Mouse (Mus musculus) myocyte (in vitro differentiated cells): Measurements from ENCODE around the gene Sptbn1. TPM values are rescaled to one million over a fixed set of nuclear protein-coding genes. Genes with fewer than 3 reads are reported as not detected.
"Not testable (repeated sequence)": the region's sequence is repeated elsewhere in the genome, so short reads cannot be mapped to it uniquely, and the experiment has no call there.

Source experiments
- H3K27me3 ChIP-seq: one replicate; pipeline ENCODE4 v1.6.1; 2011; ENCODE audit not compliant: control insufficient read depth, insufficient read depth, insufficient read length
- H3K36me3 ChIP-seq: one replicate; pipeline ENCODE4 v1.6.1; 2011; ENCODE audit not compliant: control insufficient read depth, insufficient read depth
- H3K4me2 ChIP-seq: one replicate; pipeline ENCODE4 v1.6.1; 2011; ENCODE audit warnings: low read depth, control low read depth
- H3K4me3 ChIP-seq: one replicate; pipeline ENCODE4 v1.5.1; 2011; ENCODE audit warnings: mild to moderate bottlenecking, control low read depth, moderate library complexity
- H3K79me2 ChIP-seq: one replicate; pipeline ENCODE4 v1.6.1; 2011; ENCODE audit not compliant: control insufficient read depth, insufficient read depth
- H3ac ChIP-seq: one replicate; pipeline ENCODE4 v1.6.1; 2011; ENCODE audit not compliant: control insufficient read depth, insufficient read length
- CEBPB ChIP-seq: IDR thresholded peaks from 2 replicates; pipeline ENCODE4 v1.6.1; 2011; ENCODE audit warnings: mild to moderate bottlenecking, moderate library complexity; ENCODE audit not compliant: poor library complexity, insufficient read depth, severe bottlenecking
- E2F4 ChIP-seq: IDR thresholded peaks from one replicate; pipeline ENCODE4 v1.6.1; 2011; ENCODE audit warnings: mild to moderate bottlenecking, control low read depth, moderate library complexity; ENCODE audit not compliant: insufficient read depth
- MAX ChIP-seq: IDR thresholded peaks from one replicate; pipeline ENCODE4 v1.6.1; 2011; ENCODE audit warnings: low read depth, mild to moderate bottlenecking, control low read depth
- MYOD1 ChIP-seq, 3 experiments: IDR thresholded peaks; one replicate each; pipeline ENCODE4 v1.6.1; 2011; ENCODE audit warnings: control low read depth in 2 of 3, low read depth in 2 of 3, mild to moderate bottlenecking in 2 of 3, moderate library complexity in 1 of 3; ENCODE audit not compliant: insufficient read length in 2 of 3, control insufficient read depth in 1 of 3
- MYOG ChIP-seq, 3 experiments: IDR thresholded peaks; one replicate each; pipeline ENCODE4 v1.6.1; 2011; ENCODE audit warnings: control low read depth in 2 of 3, low read depth in 2 of 3, mild to moderate bottlenecking in 2 of 3; ENCODE audit not compliant: insufficient read length in 2 of 3, control insufficient read depth in 1 of 3, insufficient read depth in 1 of 3
- POLR2A ChIP-seq: IDR thresholded peaks from one replicate; pipeline ENCODE4 v1.6.1; 2011; ENCODE audit warnings: low read depth, mild to moderate bottlenecking, control low read depth, moderate library complexity; ENCODE audit not compliant: insufficient read length
- POLR2AphosphoS2 ChIP-seq: IDR thresholded peaks from one replicate; pipeline ENCODE4 v1.6.1; 2011; ENCODE audit warnings: low read depth, control low read depth; ENCODE audit not compliant: insufficient read length
- REST ChIP-seq: IDR thresholded peaks from one replicate; pipeline ENCODE4 v1.6.1; 2011; ENCODE audit warnings: mild to moderate bottlenecking, control low read depth, moderate library complexity; ENCODE audit not compliant: insufficient read depth, insufficient read length
- SRF ChIP-seq: IDR thresholded peaks from one replicate; pipeline ENCODE4 v1.6.1; 2011; ENCODE audit warnings: low read depth; ENCODE audit not compliant: control insufficient read depth, insufficient read length
- TCF12 ChIP-seq: IDR thresholded peaks from one replicate; pipeline ENCODE4 v1.6.1; 2011; ENCODE audit warnings: mild to moderate bottlenecking, control low read depth; ENCODE audit not compliant: poor library complexity, insufficient read depth, severe bottlenecking
- TCF3 ChIP-seq: IDR thresholded peaks from one replicate; pipeline ENCODE4 v1.6.1; 2011; ENCODE audit warnings: low read depth, control low read depth; ENCODE audit not compliant: insufficient read length
- USF1 ChIP-seq: IDR thresholded peaks from one replicate; pipeline ENCODE4 v1.6.1; 2011; ENCODE audit warnings: low read depth, mild to moderate bottlenecking, control low read depth, moderate library complexity
- polyA plus RNA-seq: library from polyadenylated mRNA; unstranded; fragments of >200 nt; fragmentation: generic; extraction: Trizol; gene quantifications from one replicate; pipeline ENCODE4 v1.2.1, GENCODE M21; 2012; ENCODE audit warnings: missing spikeins

Gene Sptbn1
- polyA plus RNA-seq, 1 experiment, result 85.4 TPM

- TF ChIP-seq E2F4 (no peak), CEBPB (no peak), MYOD1 (IDR thresholded peaks at IDR 0.05; ENCODE audit: control insufficient read depth in 1 of 3, insufficient read length in 2 of 3, low read depth in 2 of 3) (peak in 1 of 3 experiments; percentile 39)
- H3K4me2 ChIP-seq, result peak overlapping the region; percentile 44
These were observed 11.5 kb downstream of the Sptbn1 start for GRCm38 (mm10) chr11:30256491-30256890.

GRCm38 (mm10) chr11:30255211-30255610 is 12.8 kb downstream of the Sptbn1 start:
- peaks cover 98% of the 10 kb centered on the region for H3K79me2 ChIP-seq

More at GRCm38 (mm10) chr11:30256491-30256890, 11.5 kb downstream of the Sptbn1 start:
- H3K79me2 ChIP-seq, result peaks cover 98% of the 10 kb centered on the region
- H3ac ChIP-seq, result no peak overlapping the region
- H3K27me3 ChIP-seq, result no peaks in the 10 kb centered on the region
- H3K36me3 ChIP-seq, result peaks cover 8% of the 10 kb centered on the region
- H3K4me3 ChIP-seq, result no peak overlapping the region

GRCm38 (mm10) chr11:30251294-30251904 is 16.6 kb downstream of the Sptbn1 start:
- H3K36me3 ChIP-seq, result peaks cover 8% of the 10 kb centered on the region
- H3K27me3 ChIP-seq, result no peaks in the 10 kb centered on the region
- H3K4me3 ChIP-seq, result no peak overlapping the region
- H3K79me2 ChIP-seq, result peaks cover 100% of the 10 kb centered on the region
- H3K4me2 ChIP-seq, result peak overlapping the region; percentile 28
- H3ac ChIP-seq, result no peak overlapping the region
- no peak for TF ChIP-seq MAX
- no peak for TF ChIP-seq CEBPB
- no peak for TF ChIP-seq USF1
- peak; percentile 74 to 97 (median 89) for TF ChIP-seq MYOG (IDR thresholded peaks at IDR 0.05; ENCODE audit: control insufficient read depth in 1 of 3, insufficient read depth in 1 of 3, insufficient read length in 2 of 3, low read depth in 2 of 3)
- TF ChIP-seq MYOD1 (IDR thresholded peaks at IDR 0.05; ENCODE audit: control insufficient read depth in 1 of 3, insufficient read length in 2 of 3, low read depth in 2 of 3), result peak; percentile 12 to 98 (median 94)
- peak; percentile 90 for TF ChIP-seq TCF12
- TF ChIP-seq TCF3, result peak; percentile 76

More at GRCm38 (mm10) chr11:30255211-30255610, 12.8 kb downstream of the Sptbn1 start:
- not testable (repeated sequence) for H3K36me3 ChIP-seq, H3K27me3 ChIP-seq, H3ac ChIP-seq, H3K4me2 ChIP-seq, H3K4me3 ChIP-seq

- peaks cover under 1% of the 10 kb centered on the region for H3K36me3 ChIP-seq
- peaks cover 100% of the 10 kb centered on the region for H3K79me2 ChIP-seq
- H3K27me3 ChIP-seq, result no peaks in the 10 kb centered on the region
- no peak overlapping the region for H3K4me2 ChIP-seq
- no peak overlapping the region for H3K4me3 ChIP-seq
- H3ac ChIP-seq, result no peak overlapping the region
- TF ChIP-seq USF1 (no peak), POLR2A (no peak), SRF (no peak), REST (no peak), E2F4 (no peak)
These were observed 18.4 kb downstream of the Sptbn1 start for GRCm38 (mm10) chr11:30249452-30250016.

GRCm38 (mm10) chr11:30247106-30247505 is 20.9 kb downstream of the Sptbn1 start:
- Histone ChIP-seq H3K4me2 (peak overlapping the region; percentile 4), H3K36me3 (peaks cover 5% of the 10 kb centered on the region), H3ac (no peak overlapping the region), H3K27me3 (no peaks in the 10 kb centered on the region), H3K79me2 (peaks cover 100% of the 10 kb centered on the region), H3K4me3 (no peak overlapping the region)
- TF ChIP-seq E2F4 (no peak), MYOD1 (IDR thresholded peaks at IDR 0.05; ENCODE audit: control insufficient read depth in 1 of 3, insufficient read length in 2 of 3, low read depth in 2 of 3) (no peak), CEBPB (0 out of 2 replicates have a peak, but pooled peaks have one; percentile 22), TCF12 (no peak), TCF3 (no peak)

GRCm38 (mm10) chr11:30246161-30246560 is 21.8 kb downstream of the Sptbn1 start:
- no peak overlapping the region for H3K4me2 ChIP-seq
- TF ChIP-seq REST, result no peak
- no peak for TF ChIP-seq POLR2AphosphoS2
- TF ChIP-seq USF1, result no peak
- H3K79me2 ChIP-seq, result peaks cover 100% of the 10 kb centered on the region
- H3K4me3 ChIP-seq, result no peak overlapping the region
- no peak overlapping the region for H3ac ChIP-seq
- H3K27me3 ChIP-seq, result no peaks in the 10 kb centered on the region
- peaks cover 5% of the 10 kb centered on the region for H3K36me3 ChIP-seq
